Mouse (Mus musculus) midbrain, embryonic 13.5 days (tissue): Measurements from ENCODE around the gene Plac9a. TPM values are rescaled to one million over a fixed set of nuclear protein-coding genes. Genes with fewer than 3 reads are reported as not detected.
"Not testable (repeated sequence)": the region's sequence is repeated elsewhere in the genome, so short reads cannot be mapped to it uniquely, and the experiment has no call there.

Experiments used
- ATAC-seq: fragments of 200-750 bp; cut with Nextera tagmentation; 2 replicates; pipeline ENCODE4 v1.8.0; 2017; ENCODE audit warnings: mild to moderate bottlenecking, moderate TSS enrichment, moderate library complexity
- H3K27ac ChIP-seq: fragments of 300-500 bp; sonication (generic); 2 replicates; pipeline ENCODE4 v1.5.1; 2015; ENCODE audit warnings: inconsistent platforms, mild to moderate bottlenecking, moderate library complexity
- H3K27me3 ChIP-seq: fragments of 300-500 bp; sonication (generic); 2 replicates; pipeline ENCODE4 v1.6.1; 2015; ENCODE audit warnings: mild to moderate bottlenecking, inconsistent platforms
- H3K36me3 ChIP-seq: fragments of 300-500 bp; sonication (generic); 2 replicates; pipeline ENCODE4 v1.6.1; 2015; ENCODE audit warnings: mild to moderate bottlenecking, inconsistent platforms
- H3K4me1 ChIP-seq: fragments of 300-500 bp; sonication (generic); replicated peaks from 2 replicates; pipeline ENCODE4 v1.6.1; 2015; ENCODE audit warnings: inconsistent platforms
- H3K4me2 ChIP-seq: fragments of 300-500 bp; sonication (generic); replicated peaks from 2 replicates; pipeline ENCODE4 v1.6.1; 2015; ENCODE audit warnings: moderate library complexity, mild to moderate bottlenecking, inconsistent platforms
- H3K4me3 ChIP-seq: fragments of 300-500 bp; sonication (generic); replicated peaks from 2 replicates; pipeline ENCODE4 v1.5.1; 2015; ENCODE audit warnings: mild to moderate bottlenecking, inconsistent platforms
- H3K9ac ChIP-seq: fragments of 300-500 bp; sonication (generic); replicated peaks from 2 replicates; pipeline ENCODE4 v1.6.1; 2015; ENCODE audit warnings: mild to moderate bottlenecking, inconsistent platforms
- H3K9me3 ChIP-seq: fragments of 300-500 bp; sonication (generic); 2 replicates; pipeline ENCODE4 v1.6.1; 2016; ENCODE audit warnings: mild to moderate bottlenecking, inconsistent platforms
- WGBS: fragments of 180-500 bp; shearing (Covaris S2); methylation state at CpG from one replicate; pipeline ENCODE4 v1.1.7; 2015; 5-methylcytosine and 5-hydroxymethylcytosine counted together
- polyA plus RNA-seq: library from polyadenylated mRNA; unstranded; fragments of >200 nt; fragmentation: Nextera tagmentation; extraction: Ambion mirVana; gene quantifications from 2 replicates; pipeline ENCODE4 v1.2.1, GENCODE M21; 2015

Gene Plac9a
- polyA plus RNA-seq, 1 experiment from 2014 or later, result not detected

GRCm38 (mm10) chr14:25881769-25882168, 21.1 kb downstream of the Plac9a start:
- not testable (repeated sequence) for H3K27ac ChIP-seq, H3K4me2 ChIP-seq, H3K9ac ChIP-seq, H3K4me3 ChIP-seq, H3K36me3 ChIP-seq, H3K4me1 ChIP-seq, ATAC-seq, H3K9me3 ChIP-seq, H3K27me3 ChIP-seq
- WGBS, result no CpG with 5 or more reads among the region's 9 CpGs

- H3K27ac ChIP-seq, H3K36me3 ChIP-seq, H3K9me3 ChIP-seq, ATAC-seq, H3K9ac ChIP-seq, H3K27me3 ChIP-seq, H3K4me2 ChIP-seq, H3K4me1 ChIP-seq, H3K4me3 ChIP-seq: not testable (repeated sequence)
- no CpG with 5 or more reads among the region's 7 CpGs for WGBS
These were observed 26.3 kb downstream of the Plac9a start for GRCm38 (mm10) chr14:25876640-25877039.

DNA sequence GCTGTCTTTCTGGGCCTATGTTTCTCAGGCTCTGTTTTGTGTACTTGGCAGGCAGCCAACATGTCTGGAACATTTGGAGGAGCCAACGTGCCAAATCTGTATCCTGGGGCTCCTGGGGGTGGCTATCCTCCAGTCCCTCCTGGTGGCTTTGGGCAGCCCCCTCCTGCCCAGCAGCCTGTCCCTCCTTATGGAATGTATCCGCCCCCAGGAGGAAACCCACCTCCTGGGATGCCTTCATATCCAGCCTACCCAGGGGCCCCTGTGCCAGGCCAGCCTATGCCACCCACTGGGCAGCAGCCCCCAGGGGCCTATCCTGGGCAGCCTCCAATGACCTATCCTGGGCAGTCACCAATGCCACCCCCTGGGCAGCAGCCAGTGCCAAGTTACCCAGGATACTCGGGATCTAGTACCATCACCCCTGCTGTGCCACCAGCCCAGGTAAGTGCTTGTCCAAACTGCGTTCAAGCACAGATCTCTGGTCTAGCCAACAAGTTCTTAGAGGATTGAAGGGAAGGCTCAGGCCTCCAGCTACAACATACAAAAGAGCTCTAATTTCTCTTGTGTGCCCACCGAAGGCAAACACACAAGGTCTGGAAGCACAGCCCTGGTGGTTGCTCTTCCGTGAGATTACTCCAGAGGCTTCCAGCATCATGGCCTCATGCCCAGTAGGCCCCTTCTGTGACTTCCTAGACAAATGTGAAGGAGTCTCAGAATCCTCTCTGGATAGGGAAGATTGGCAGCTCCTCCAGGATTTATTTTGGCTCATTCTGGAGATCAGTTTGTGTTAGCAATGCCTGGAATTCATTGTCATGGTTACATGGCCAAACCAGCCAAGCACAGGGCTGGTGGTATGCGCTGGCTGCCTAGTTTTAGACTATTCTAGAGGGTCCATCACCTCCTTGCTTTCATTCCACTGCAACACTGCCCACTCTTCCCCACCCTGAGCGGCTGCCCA, 30.2 kb downstream of the Plac9a start:
- 0 out of 2 replicates have a peak, but pooled peaks have one; percentile 20 for ATAC-seq
- H3K27me3 ChIP-seq, result no peaks in the 10 kb centered on the region
- no peak overlapping the region for H3K27ac ChIP-seq
- 78% methylated on average over 8 of the region's 8 CpGs for WGBS
- no peaks in the 10 kb centered on the region; the same call in 1 of the 2 replicates for H3K4me1 ChIP-seq
- H3K9ac ChIP-seq, result no peak overlapping the region
- H3K9me3 ChIP-seq, result no peaks in the 10 kb centered on the region
- no peak overlapping the region for H3K4me3 ChIP-seq
- no peaks in the 10 kb centered on the region for H3K36me3 ChIP-seq
- no peak overlapping the region for H3K4me2 ChIP-seq

DNA sequence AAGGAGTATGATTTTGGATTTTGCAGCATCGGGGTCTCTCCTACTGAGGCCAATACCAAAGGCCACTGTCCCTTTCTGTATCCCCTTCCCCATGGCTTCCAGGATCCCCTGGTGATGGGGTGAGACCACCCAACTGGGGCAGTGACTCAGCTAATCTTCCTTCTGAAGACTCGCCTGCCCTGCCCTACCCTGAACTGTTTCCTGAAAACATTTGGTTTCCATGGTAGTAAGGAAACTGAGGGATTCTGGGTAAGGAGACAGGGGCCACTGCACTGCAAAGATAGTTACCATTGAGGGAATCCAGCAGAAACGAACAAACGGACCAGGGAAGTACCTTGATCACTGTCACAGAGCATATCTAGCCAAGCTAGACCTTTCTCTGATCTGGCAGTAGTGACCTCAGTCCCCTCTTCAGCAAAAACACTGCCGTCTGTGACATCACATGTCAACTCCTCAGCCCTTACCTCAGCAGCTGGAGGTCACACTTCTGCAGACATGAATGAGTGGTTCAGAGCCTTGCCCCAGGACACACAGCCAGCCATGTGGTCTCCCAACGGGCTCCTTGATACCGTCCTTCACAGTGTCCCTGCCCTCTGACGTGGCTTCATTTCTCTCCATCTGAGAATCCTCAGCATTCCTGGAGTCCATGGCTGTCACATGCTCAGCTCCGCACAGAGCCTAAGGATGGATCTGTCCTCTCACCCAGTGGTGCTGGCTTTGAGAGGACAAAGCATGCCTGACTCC, 33.6 kb downstream of the Plac9a start:
- Histone ChIP-seq H3K4me3 (no peak overlapping the region), H3K27ac (no peak overlapping the region), H3K27me3 (no peaks in the 10 kb centered on the region), H3K9me3 (no peaks in the 10 kb centered on the region; the same call in 1 of the 2 replicates), H3K4me2 (no peak overlapping the region), H3K4me1 (no peaks in the 10 kb centered on the region; the same call in 1 of the 2 replicates), H3K36me3 (no peaks in the 10 kb centered on the region), H3K9ac (no peak overlapping the region)
- no peak for ATAC-seq
- WGBS, result 62% methylated on average over 9 of the region's 9 CpGs

- 74% methylated on average over 3 of the region's 4 CpGs for WGBS
- Histone ChIP-seq H3K9ac (no peak overlapping the region), H3K27me3 (no peaks in the 10 kb centered on the region), H3K4me2 (no peak overlapping the region), H3K36me3 (no peaks in the 10 kb centered on the region), H3K9me3 (no peaks in the 10 kb centered on the region; the same call in 1 of the 2 replicates), H3K4me3 (no peak overlapping the region), H3K4me1 (no peaks in the 10 kb centered on the region; the same call in 1 of the 2 replicates), H3K27ac (no peak overlapping the region)
- ATAC-seq, result no peak
These were observed 34.2 kb downstream of the Plac9a start for GRCm38 (mm10) chr14:25868706-25869105.

GRCm38 (mm10) chr14:25867834-25868233, 35.1 kb downstream of the Plac9a start:
- H3K4me1 ChIP-seq, result no peaks in the 10 kb centered on the region; the same call in 1 of the 2 replicates
- no peaks in the 10 kb centered on the region; the same call in 1 of the 2 replicates for H3K9me3 ChIP-seq
- H3K4me3 ChIP-seq, result no peak overlapping the region
- no peak overlapping the region for H3K27ac ChIP-seq
- no peaks in the 10 kb centered on the region for H3K27me3 ChIP-seq
- no peak overlapping the region for H3K4me2 ChIP-seq
- WGBS, result 70% methylated on average over 6 of the region's 6 CpGs
- no peak for ATAC-seq
- H3K9ac ChIP-seq, result no peak overlapping the region
- H3K36me3 ChIP-seq, result no peaks in the 10 kb centered on the region

GRCm38 (mm10) chr14:25866832-25867231, 36.1 kb downstream of the Plac9a start:
- no peak for ATAC-seq
- Histone ChIP-seq H3K4me2 (no peak overlapping the region), H3K36me3 (no peaks in the 10 kb centered on the region), H3K27me3 (no peaks in the 10 kb centered on the region), H3K9me3 (no peaks in the 10 kb centered on the region; the same call in 1 of the 2 replicates), H3K4me3 (no peak overlapping the region), H3K27ac (no peak overlapping the region), H3K4me1 (no peaks in the 10 kb centered on the region; the same call in 1 of the 2 replicates), H3K9ac (no peak overlapping the region)
- 90% methylated on average over 11 of the region's 11 CpGs for whole genome bisulfite sequencing

GRCm38 (mm10) chr14:25866384-25866783, 36.5 kb downstream of the Plac9a start:
- Histone ChIP-seq H3K36me3 (no peaks in the 10 kb centered on the region), H3K4me3 (no peak overlapping the region), H3K27ac (no peak overlapping the region), H3K9ac (no peak overlapping the region), H3K4me1 (no peaks in the 10 kb centered on the region; the same call in 1 of the 2 replicates), H3K27me3 (no peaks in the 10 kb centered on the region), H3K4me2 (no peak overlapping the region), H3K9me3 (no peaks in the 10 kb centered on the region; the same call in 1 of the 2 replicates)
- WGBS, result 92% methylated on average over 6 of the region's 6 CpGs
- ATAC-seq, result no peak

DNA sequence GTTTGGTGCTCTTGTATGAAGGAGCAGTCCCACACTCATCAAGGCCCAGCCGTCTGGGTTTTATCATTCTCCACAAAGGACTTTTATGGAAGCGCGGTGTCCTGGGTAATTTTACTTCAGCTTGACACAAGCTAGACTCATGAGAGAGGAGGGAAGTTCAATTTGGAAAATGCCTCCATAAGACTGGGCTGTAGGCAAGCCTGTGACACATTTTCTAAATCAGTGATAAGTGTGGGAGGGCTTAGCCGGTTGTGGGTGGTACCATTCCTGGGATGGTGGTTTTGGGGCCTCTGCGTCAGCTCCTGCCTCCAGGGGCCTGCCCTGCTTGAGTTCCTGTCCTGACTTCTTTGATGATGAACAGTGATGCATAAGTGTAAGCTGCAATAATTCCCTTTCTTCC, 37.6 kb downstream of the Plac9a start:
- H3K27me3 ChIP-seq, result no peaks in the 10 kb centered on the region
- no peak overlapping the region for H3K4me3 ChIP-seq
- H3K36me3 ChIP-seq, result no peaks in the 10 kb centered on the region
- no peak overlapping the region for H3K4me2 ChIP-seq
- no peak for ATAC-seq
- no peak overlapping the region for H3K27ac ChIP-seq
- H3K9ac ChIP-seq, result no peak overlapping the region
- WGBS, result 95% methylated on average over 5 of the region's 5 CpGs
- H3K4me1 ChIP-seq, result no peaks in the 10 kb centered on the region; the same call in 1 of the 2 replicates
- H3K9me3 ChIP-seq, result no peaks in the 10 kb centered on the region; the same call in 1 of the 2 replicates

GRCm38 (mm10) chr14:25863721-25864120, 39.2 kb downstream of the Plac9a start:
- H3K36me3 ChIP-seq, result no peaks in the 10 kb centered on the region
- H3K27ac ChIP-seq, result no peak overlapping the region
- no peak overlapping the region for H3K9ac ChIP-seq
- no peak for ATAC-seq
- WGBS, result 89% methylated on average over 2 of the region's 2 CpGs
- H3K9me3 ChIP-seq, result no peaks in the 10 kb centered on the region; the same call in 1 of the 2 replicates
- no peak overlapping the region for H3K4me3 ChIP-seq
- no peak overlapping the region for H3K4me2 ChIP-seq
- H3K27me3 ChIP-seq, result no peaks in the 10 kb centered on the region
- no peaks in the 10 kb centered on the region for H3K4me1 ChIP-seq

DNA sequence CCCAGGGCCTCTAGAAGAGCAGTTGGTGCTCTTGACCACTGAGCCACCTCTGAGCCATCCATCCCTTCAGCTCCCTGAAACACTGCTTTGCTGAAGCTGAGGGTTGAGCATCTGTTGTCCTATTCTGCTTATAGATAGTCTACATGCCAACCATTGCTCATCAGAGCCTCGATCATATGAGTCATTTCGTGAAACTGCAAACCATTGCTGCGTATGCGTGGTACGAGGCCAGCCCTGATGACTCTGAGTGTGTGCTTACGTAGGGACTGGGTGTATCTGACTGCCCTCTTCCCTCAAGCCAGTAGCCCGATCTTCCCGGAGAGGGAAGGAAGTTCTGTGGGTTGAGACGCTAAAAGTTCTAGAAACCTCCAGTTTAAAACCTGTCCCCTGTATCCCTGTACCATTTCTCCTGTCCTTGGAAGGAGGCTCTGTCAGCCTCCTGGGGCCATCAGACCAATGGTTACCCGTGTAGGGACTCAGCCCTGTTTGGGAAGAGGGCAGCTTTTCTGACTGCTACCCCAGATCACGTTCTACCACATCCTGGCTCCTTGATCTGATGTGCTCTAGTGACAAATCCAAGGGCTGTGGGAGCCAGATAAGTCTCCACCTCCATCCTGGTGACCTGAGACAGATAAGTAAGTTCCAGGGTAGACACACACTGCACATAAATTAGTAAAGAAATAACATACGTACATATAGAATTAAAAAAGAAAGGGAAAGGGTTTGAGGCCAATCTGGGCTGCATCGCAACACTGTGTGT, 40.9 kb downstream of the Plac9a start:
- Histone ChIP-seq H3K4me3 (no peak overlapping the region), H3K27ac (no peak overlapping the region), H3K27me3 (no peaks in the 10 kb centered on the region), H3K9ac (no peak overlapping the region), H3K4me2 (no peak overlapping the region), H3K9me3 (no peaks in the 10 kb centered on the region; the same call in 1 of the 2 replicates), H3K36me3 (no peaks in the 10 kb centered on the region), H3K4me1 (no peaks in the 10 kb centered on the region)
- no peak for ATAC-seq
- 91% methylated on average over 13 of the region's 13 CpGs for WGBS
